Mouse (Mus musculus) myocyte (in vitro differentiated cells): ENCODE data around the gene Fancd2os. TPM values are rescaled to one million over a fixed set of nuclear protein-coding genes. Genes with fewer than 3 reads are reported as not detected.

Experiments used
- H3K27me3 ChIP-seq: one replicate; pipeline ENCODE4 v1.6.1; 2011; ENCODE audit not compliant: control insufficient read depth, insufficient read depth, insufficient read length
- H3K36me3 ChIP-seq: one replicate; pipeline ENCODE4 v1.6.1; 2011; ENCODE audit not compliant: control insufficient read depth, insufficient read depth
- H3K4me2 ChIP-seq: one replicate; pipeline ENCODE4 v1.6.1; 2011; ENCODE audit warnings: low read depth, control low read depth
- H3K4me3 ChIP-seq: one replicate; pipeline ENCODE4 v1.5.1; 2011; ENCODE audit warnings: mild to moderate bottlenecking, control low read depth, moderate library complexity
- H3K79me2 ChIP-seq: one replicate; pipeline ENCODE4 v1.6.1; 2011; ENCODE audit not compliant: control insufficient read depth, insufficient read depth
- H3ac ChIP-seq: one replicate; pipeline ENCODE4 v1.6.1; 2011; ENCODE audit not compliant: control insufficient read depth, insufficient read length
- CEBPB ChIP-seq: IDR thresholded peaks from 2 replicates; pipeline ENCODE4 v1.6.1; 2011; ENCODE audit warnings: mild to moderate bottlenecking, moderate library complexity; ENCODE audit not compliant: poor library complexity, insufficient read depth, severe bottlenecking
- E2F4 ChIP-seq: IDR thresholded peaks from one replicate; pipeline ENCODE4 v1.6.1; 2011; ENCODE audit warnings: mild to moderate bottlenecking, control low read depth, moderate library complexity; ENCODE audit not compliant: insufficient read depth
- MAX ChIP-seq: IDR thresholded peaks from one replicate; pipeline ENCODE4 v1.6.1; 2011; ENCODE audit warnings: low read depth, mild to moderate bottlenecking, control low read depth
- MYOD1 ChIP-seq, 3 experiments: IDR thresholded peaks; one replicate each; pipeline ENCODE4 v1.6.1; 2011; ENCODE audit warnings: control low read depth in 2 of 3, low read depth in 2 of 3, mild to moderate bottlenecking in 2 of 3, moderate library complexity in 1 of 3; ENCODE audit not compliant: insufficient read length in 2 of 3, control insufficient read depth in 1 of 3
- MYOG ChIP-seq, 3 experiments: IDR thresholded peaks; one replicate each; pipeline ENCODE4 v1.6.1; 2011; ENCODE audit warnings: control low read depth in 2 of 3, low read depth in 2 of 3, mild to moderate bottlenecking in 2 of 3; ENCODE audit not compliant: insufficient read length in 2 of 3, control insufficient read depth in 1 of 3, insufficient read depth in 1 of 3
- POLR2A ChIP-seq: IDR thresholded peaks from one replicate; pipeline ENCODE4 v1.6.1; 2011; ENCODE audit warnings: low read depth, mild to moderate bottlenecking, control low read depth, moderate library complexity; ENCODE audit not compliant: insufficient read length
- POLR2AphosphoS2 ChIP-seq: IDR thresholded peaks from one replicate; pipeline ENCODE4 v1.6.1; 2011; ENCODE audit warnings: low read depth, control low read depth; ENCODE audit not compliant: insufficient read length
- REST ChIP-seq: IDR thresholded peaks from one replicate; pipeline ENCODE4 v1.6.1; 2011; ENCODE audit warnings: mild to moderate bottlenecking, control low read depth, moderate library complexity; ENCODE audit not compliant: insufficient read depth, insufficient read length
- SRF ChIP-seq: IDR thresholded peaks from one replicate; pipeline ENCODE4 v1.6.1; 2011; ENCODE audit warnings: low read depth; ENCODE audit not compliant: control insufficient read depth, insufficient read length
- TCF12 ChIP-seq: IDR thresholded peaks from one replicate; pipeline ENCODE4 v1.6.1; 2011; ENCODE audit warnings: mild to moderate bottlenecking, control low read depth; ENCODE audit not compliant: poor library complexity, insufficient read depth, severe bottlenecking
- TCF3 ChIP-seq: IDR thresholded peaks from one replicate; pipeline ENCODE4 v1.6.1; 2011; ENCODE audit warnings: low read depth, control low read depth; ENCODE audit not compliant: insufficient read length
- USF1 ChIP-seq: IDR thresholded peaks from one replicate; pipeline ENCODE4 v1.6.1; 2011; ENCODE audit warnings: low read depth, mild to moderate bottlenecking, control low read depth, moderate library complexity
- polyA plus RNA-seq: library from polyadenylated mRNA; unstranded; fragments of >200 nt; fragmentation: generic; extraction: Trizol; gene quantifications from one replicate; pipeline ENCODE4 v1.2.1, GENCODE M21; 2012; ENCODE audit warnings: missing spikeins

Gene Fancd2os
- polyA plus RNA-seq, result 0.04 TPM

- no peak within 1 kb of the TSS for H3K4me2 ChIP-seq
Observed at GRCm38 (mm10) chr6:113600543-113601139, at the start of gene Fancd2os. TSS of gene Fancd2os (minus strand) at chr6:113600715.

GRCm38 (mm10) chr6:113650197-113650640 is 49.7 kb upstream of the Fancd2os start:
- H3ac ChIP-seq, result no peak overlapping the region
- no peaks in the 10 kb centered on the region for H3K36me3 ChIP-seq
- H3K4me2 ChIP-seq, result no peak overlapping the region
- TF ChIP-seq MYOD1 (IDR thresholded peaks at IDR 0.05; ENCODE audit: control insufficient read depth in 1 of 3, insufficient read length in 2 of 3, low read depth in 2 of 3) (no peak), USF1 (no peak)
- H3K27me3 ChIP-seq, result no peaks in the 10 kb centered on the region
- H3K79me2 ChIP-seq, result no peaks in the 10 kb centered on the region
- H3K4me3 ChIP-seq, result no peak overlapping the region

More at GRCm38 (mm10) chr6:113600543-113601139, at the start of gene Fancd2os:
- H3K36me3 ChIP-seq, result no peaks in the 10 kb centered on the region
- H3K27me3 ChIP-seq, result no peaks in the 10 kb centered on the region
- no peak within 1 kb of the TSS for H3K4me3 ChIP-seq
- H3K79me2 ChIP-seq, result peaks cover 8% of the 10 kb centered on the region
- no peak within 1 kb of the TSS for H3ac ChIP-seq
- TF ChIP-seq USF1 (no peak), MAX (no peak), E2F4 (no peak), POLR2AphosphoS2 (no peak), REST (no peak)

- no peaks in the 10 kb centered on the region for H3K27me3 ChIP-seq
- H3K4me2 ChIP-seq, result no peak overlapping the region
- no peak for TF ChIP-seq POLR2AphosphoS2
- no peak for TF ChIP-seq MYOD1 (IDR thresholded peaks at IDR 0.05; ENCODE audit: control insufficient read depth in 1 of 3, insufficient read length in 2 of 3, low read depth in 2 of 3)
- TF ChIP-seq MAX, result no peak
- TF ChIP-seq CEBPB, result no peak
- TF ChIP-seq E2F4, result no peak
- TF ChIP-seq REST, result no peak
- no peak for TF ChIP-seq MYOG (IDR thresholded peaks at IDR 0.05; ENCODE audit: control insufficient read depth in 1 of 3, insufficient read depth in 1 of 3, insufficient read length in 2 of 3, low read depth in 2 of 3)
- TF ChIP-seq TCF12, result no peak
- no peak for TF ChIP-seq USF1
- no peak for TF ChIP-seq SRF
- TF ChIP-seq TCF3, result no peak
- TF ChIP-seq POLR2A, result no peak
- no peak overlapping the region for H3K4me3 ChIP-seq
- H3ac ChIP-seq, result no peak overlapping the region
- no peaks in the 10 kb centered on the region for H3K79me2 ChIP-seq
- no peaks in the 10 kb centered on the region for H3K36me3 ChIP-seq
Observed at GRCm38 (mm10) chr6:113649346-113650196, 49.1 kb upstream of the Fancd2os start.

GRCm38 (mm10) chr6:113644808-113645207 is 44.3 kb upstream of the Fancd2os start:
- no peak overlapping the region for H3ac ChIP-seq
- no peaks in the 10 kb centered on the region for H3K79me2 ChIP-seq
- H3K27me3 ChIP-seq, result no peaks in the 10 kb centered on the region
- H3K4me3 ChIP-seq, result no peak overlapping the region
- no peak overlapping the region for H3K4me2 ChIP-seq
- TF ChIP-seq MYOD1 (IDR thresholded peaks at IDR 0.05; ENCODE audit: control insufficient read depth in 1 of 3, insufficient read length in 2 of 3, low read depth in 2 of 3), result no peak
- no peak for TF ChIP-seq SRF
- no peak for TF ChIP-seq USF1
- TF ChIP-seq POLR2AphosphoS2, result no peak
- TF ChIP-seq MYOG (IDR thresholded peaks at IDR 0.05; ENCODE audit: control insufficient read depth in 1 of 3, insufficient read depth in 1 of 3, insufficient read length in 2 of 3, low read depth in 2 of 3), result no peak
- TF ChIP-seq MAX, result no peak
- no peak for TF ChIP-seq TCF12
- no peak for TF ChIP-seq REST
- no peak for TF ChIP-seq E2F4
- no peaks in the 10 kb centered on the region for H3K36me3 ChIP-seq

- Histone ChIP-seq H3K27me3 (no peaks in the 10 kb centered on the region), H3K4me2 (no peak overlapping the region), H3K4me3 (no peak overlapping the region), H3K79me2 (peaks cover 4% of the 10 kb centered on the region), H3ac (no peak overlapping the region), H3K36me3 (no peaks in the 10 kb centered on the region)
- no peak for TF ChIP-seq MYOD1 (IDR thresholded peaks at IDR 0.05; ENCODE audit: control insufficient read depth in 1 of 3, insufficient read length in 2 of 3, low read depth in 2 of 3)
- no peak for TF ChIP-seq SRF
- TF ChIP-seq POLR2A, result no peak
- TF ChIP-seq TCF3, result no peak
- no peak for TF ChIP-seq MAX
- TF ChIP-seq TCF12, result no peak
- TF ChIP-seq CEBPB, result no peak
- no peak for TF ChIP-seq REST
- no peak for TF ChIP-seq E2F4
- no peak for TF ChIP-seq POLR2AphosphoS2
- TF ChIP-seq MYOG (IDR thresholded peaks at IDR 0.05; ENCODE audit: control insufficient read depth in 1 of 3, insufficient read depth in 1 of 3, insufficient read length in 2 of 3, low read depth in 2 of 3), result no peak
- no peak for TF ChIP-seq USF1
Observed at GRCm38 (mm10) chr6:113643967-113644366, 43.5 kb upstream of the Fancd2os start.
